Mouse (Mus musculus) liver, postnatal 0 days (tissue): ENCODE measurements around the gene Cd200r1. TPM values are rescaled to one million over a fixed set of nuclear protein-coding genes. Genes with fewer than 3 reads are reported as not detected.

Experiments used
- ATAC-seq: fragments of 200-750 bp; cut with Nextera tagmentation; 2 replicates; pipeline ENCODE4 v1.8.0; 2017; ENCODE audit warnings: mild to moderate bottlenecking, moderate library complexity
- DNase-seq: peaks from one replicate; pipeline ENCODE4 v3.0.0-alpha.2; 2016
- H3K27ac ChIP-seq: fragments of 300-500 bp; sonication (generic); 2 replicates; pipeline ENCODE4 v1.5.1; 2014; ENCODE audit warnings: antibody characterized with exemption, moderate library complexity, mild to moderate bottlenecking, low read depth
- H3K27me3 ChIP-seq: fragments of 300-500 bp; sonication (generic); 2 replicates; pipeline ENCODE4 v1.6.1; 2014; ENCODE audit warnings: low read length, control low read depth, mixed read lengths; ENCODE audit not compliant: insufficient read depth
- H3K36me3 ChIP-seq: fragments of 300-500 bp; sonication (generic); replicated peaks from 2 replicates; pipeline ENCODE4 v1.6.1; 2014; ENCODE audit warnings: mild to moderate bottlenecking, control low read depth, low read length, moderate library complexity, mixed read lengths; ENCODE audit not compliant: insufficient read depth
- H3K4me1 ChIP-seq: fragments of 300-500 bp; sonication (generic); 2 replicates; pipeline ENCODE4 v1.6.1; 2014; ENCODE audit warnings: antibody characterized with exemption, mild to moderate bottlenecking, control low read depth; ENCODE audit not compliant: insufficient read depth
- H3K4me2 ChIP-seq: fragments of 300-500 bp; sonication (generic); 2 replicates; pipeline ENCODE4 v1.6.1; 2014; ENCODE audit warnings: low read depth, mild to moderate bottlenecking, low read length, moderate library complexity, mixed read lengths
- H3K4me3 ChIP-seq: fragments of 300-500 bp; sonication (generic); 2 replicates; pipeline ENCODE4 v1.5.1; 2014; ENCODE audit warnings: low read depth, low read length
- H3K9ac ChIP-seq: fragments of 300-500 bp; sonication (generic); replicated peaks from 2 replicates; pipeline ENCODE4 v1.6.1; 2014; ENCODE audit warnings: mild to moderate bottlenecking, moderate library complexity
- H3K9me3 ChIP-seq: fragments of 300-500 bp; sonication (generic); 2 replicates; pipeline ENCODE4 v1.6.1; 2016; ENCODE audit warnings: mild to moderate bottlenecking, control low read depth, low read length, mixed read lengths
- CTCF ChIP-seq: sonication (generic); IDR thresholded peaks from 2 replicates; pipeline ENCODE4 v1.5.1; 2016; ENCODE audit warnings: antibody characterized with exemption, low read depth
- EP300 ChIP-seq: IDR thresholded peaks from 2 replicates; pipeline ENCODE4 v1.6.1; 2016; ENCODE audit warnings: antibody characterized with exemption, low read depth, mild to moderate bottlenecking
- WGBS: fragments of 180-500 bp; shearing (Covaris S2); extraction: QIAGEN DNeasy Blood & Tissue Kit; methylation state at CpG from one replicate; pipeline ENCODE4 v1.1.7; 2014; ENCODE audit not compliant: insufficient replicate concordance; 5-methylcytosine and 5-hydroxymethylcytosine counted together
- polyA plus RNA-seq: library from polyadenylated mRNA; unstranded; fragments of >200 nt; fragmentation: Nextera tagmentation; extraction: Ambion mirVana; gene quantifications from 2 replicates; pipeline ENCODE4 v1.2.1, GENCODE M21; 2015

Cd200r1 gene
- polyA plus RNA-seq, 1 experiment from 2014 or later, result 4.7 TPM

DNA sequence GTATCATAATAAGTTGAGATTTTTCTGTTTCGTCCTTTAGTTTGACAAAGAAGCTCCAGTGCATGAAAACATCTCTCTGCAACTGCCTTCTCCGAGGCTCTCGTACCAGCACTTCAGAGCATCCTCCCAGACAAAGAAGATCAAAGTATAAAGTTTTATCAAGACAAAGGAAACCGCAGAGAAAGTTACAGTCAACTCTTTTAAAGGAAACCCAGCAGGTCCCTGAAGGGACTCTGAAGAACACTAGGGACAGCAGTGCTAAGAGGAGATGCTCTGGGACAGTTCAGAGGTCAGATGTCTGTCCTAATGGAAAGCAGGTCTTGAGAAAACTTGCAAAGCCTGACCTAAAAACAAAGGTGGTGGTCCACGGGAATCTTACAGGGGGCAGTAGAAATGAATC lies 29.9 kb upstream of the Cd200r1 start:
- Histone ChIP-seq H3K9me3 (no peaks in the 10 kb centered on the region), H3K27ac (peak overlapping the region; percentile 34; the same call in 1 of the 2 replicates), H3K27me3 (no peaks in the 10 kb centered on the region), H3K9ac (no peak overlapping the region), H3K4me1 (no peaks in the 10 kb centered on the region), H3K4me2 (no peak overlapping the region), H3K36me3 (peaks cover 67% of the 10 kb centered on the region), H3K4me3 (no peak overlapping the region)
- no peak for TF ChIP-seq EP300
- TF ChIP-seq CTCF, result no peak
- ATAC-seq, result no peak
- WGBS, result 85% methylated on average over 5 of the region's 5 CpGs
- no peak for DNase-seq

DNA sequence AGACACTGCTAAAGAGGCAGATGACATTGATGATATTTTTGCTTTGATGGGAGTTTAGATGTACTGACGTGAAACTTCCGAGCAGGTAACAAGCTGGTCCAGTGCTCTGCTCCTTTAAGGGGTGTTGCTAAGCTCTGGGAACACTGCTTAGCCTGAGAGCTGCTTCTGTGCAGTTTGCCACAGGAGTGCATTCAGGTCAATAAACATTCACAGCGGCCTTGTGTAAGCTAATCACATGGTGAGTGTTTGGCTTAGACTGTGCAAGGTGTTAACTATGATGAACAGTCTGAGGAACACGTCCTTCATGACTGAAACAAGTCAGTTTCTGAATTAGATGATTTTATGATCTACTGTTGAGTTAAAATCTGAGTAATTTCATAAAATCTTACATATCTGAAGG lies 29.4 kb upstream of the Cd200r1 start:
- TF ChIP-seq CTCF, result no peak
- TF ChIP-seq EP300, result no peak
- no peak overlapping the region for H3K4me2 ChIP-seq
- H3K27me3 ChIP-seq, result no peaks in the 10 kb centered on the region
- no peak for DNase-seq
- H3K27ac ChIP-seq, result peak overlapping the region; percentile 44
- no peak overlapping the region for H3K9ac ChIP-seq
- H3K4me3 ChIP-seq, result no peak overlapping the region
- peak; percentile 94 for ATAC-seq
- no peaks in the 10 kb centered on the region for H3K4me1 ChIP-seq
- 77% methylated on average over 4 of the region's 4 CpGs for WGBS
- no peaks in the 10 kb centered on the region for H3K9me3 ChIP-seq
- H3K36me3 ChIP-seq, result peaks cover 67% of the 10 kb centered on the region

DNA sequence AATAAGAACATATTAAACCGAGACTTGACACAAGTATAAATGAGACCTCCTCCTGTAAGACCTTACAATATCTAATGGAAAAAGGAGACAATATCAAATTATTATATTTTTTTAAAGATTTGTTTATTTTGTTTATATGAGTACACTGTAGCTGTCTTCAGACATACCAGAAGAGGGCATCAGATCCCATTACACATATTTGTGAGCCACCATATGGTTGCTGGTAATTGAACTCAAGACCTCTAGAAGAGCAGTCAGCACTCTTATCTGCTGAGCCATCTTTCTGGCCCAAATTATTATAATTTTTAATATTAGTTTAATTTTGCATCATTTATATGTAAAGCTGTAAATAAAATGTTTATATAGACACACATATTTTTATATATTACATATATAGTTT lies 22.8 kb upstream of the Cd200r1 start:
- TF ChIP-seq CTCF, result 0 out of 2 replicates have a peak, but pooled peaks have one; percentile 13
- TF ChIP-seq EP300, result no peak
- no peak for ATAC-seq
- H3K9me3 ChIP-seq, result no peaks in the 10 kb centered on the region

DNA sequence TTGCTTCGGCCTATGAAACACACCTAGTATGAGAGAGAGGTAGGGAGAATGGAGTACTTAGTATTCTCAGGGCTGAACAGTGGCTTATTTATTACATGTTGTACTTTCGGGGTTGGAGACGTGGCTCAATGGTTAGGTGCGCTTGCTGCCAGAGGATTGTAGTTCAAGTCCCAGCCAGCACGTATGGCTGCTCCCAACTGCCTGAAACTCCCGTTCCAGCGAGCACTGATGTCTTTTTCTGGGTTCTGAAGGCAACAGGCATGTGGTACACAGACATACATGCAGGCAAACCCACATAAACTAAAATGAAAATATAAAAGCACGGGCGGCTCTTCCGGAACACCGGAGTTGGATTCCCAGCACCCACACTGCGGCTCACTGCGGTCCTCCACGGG lies 20.1 kb upstream of the Cd200r1 start:
- H3K4me2 ChIP-seq, result peak overlapping the region; percentile 94
- TF ChIP-seq EP300, result no peak
- TF ChIP-seq CTCF, result no peak
- H3K36me3 ChIP-seq, result peaks cover 13% of the 10 kb centered on the region
- DNase-seq, result no peak
- no peaks in the 10 kb centered on the region for H3K9me3 ChIP-seq
- H3K4me3 ChIP-seq, result peak overlapping the region; percentile 91
- peak; percentile 14 for ATAC-seq
- H3K27me3 ChIP-seq, result no peaks in the 10 kb centered on the region
- peak overlapping the region; percentile 88 for H3K9ac ChIP-seq
- peaks cover 9% of the 10 kb centered on the region; the same call in 1 of the 2 replicates for H3K4me1 ChIP-seq
- WGBS, result 6% methylated on average over 14 of the region's 14 CpGs
- H3K27ac ChIP-seq, result peak overlapping the region; percentile 95

More for the DNA sequence above, 22.8 kb upstream of the Cd200r1 start:
- no peak overlapping the region for H3K4me2 ChIP-seq
- no peaks in the 10 kb centered on the region for H3K27me3 ChIP-seq
- H3K27ac ChIP-seq, result no peak overlapping the region
- peaks cover 9% of the 10 kb centered on the region; the same call in 1 of the 2 replicates for H3K4me1 ChIP-seq
- H3K9ac ChIP-seq, result no peak overlapping the region
- H3K4me3 ChIP-seq, result no peak overlapping the region
- 88% methylated on average over 1 of the region's 1 CpGs for WGBS
- peaks cover 32% of the 10 kb centered on the region for H3K36me3 ChIP-seq
- no peak for DNase-seq

DNA sequence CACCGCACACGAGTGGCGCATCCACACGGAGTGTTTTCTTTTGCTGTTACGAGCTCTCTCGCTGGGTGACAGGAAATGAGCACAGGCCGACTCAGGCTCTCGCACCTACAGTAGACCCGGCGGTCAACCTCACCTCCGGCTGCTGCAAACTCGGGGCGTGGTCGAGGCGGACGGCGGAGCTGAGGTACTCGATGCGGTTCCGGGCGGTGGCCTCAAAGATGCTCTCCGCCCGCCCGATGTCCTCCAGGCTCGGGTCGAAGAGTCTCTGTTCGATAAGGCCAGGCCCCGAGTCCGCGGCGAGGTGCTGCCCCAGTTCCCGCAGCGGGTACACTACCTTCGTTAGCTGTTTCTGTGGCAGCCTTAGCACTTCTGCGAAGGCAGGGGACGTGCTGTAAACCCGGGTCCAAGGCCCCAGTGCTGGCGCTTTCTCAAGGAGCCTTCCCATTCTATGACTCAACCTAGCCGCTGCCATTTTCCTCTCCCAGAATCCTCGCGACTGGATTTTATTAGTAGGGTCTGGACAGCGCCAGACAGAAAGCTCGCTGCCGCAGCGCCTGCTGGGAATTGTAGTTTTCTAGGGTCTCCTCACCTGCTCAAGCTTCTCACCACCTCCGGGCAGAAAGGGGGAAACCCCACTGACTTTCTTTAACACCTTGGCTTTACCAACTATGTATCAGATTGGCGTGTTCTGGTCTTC lies 19.5 kb upstream of the Cd200r1 start, which contains the start of gene Gtpbp8:
Gene Gtpbp8, minus strand, starts transcription at position 498 of the 697 bp plus-strand sequence.
- peak within 1 kb of the TSS; percentile 88 for H3K9ac ChIP-seq
- H3K4me3 ChIP-seq, result peak within 1 kb of the TSS; percentile 91
- H3K27ac ChIP-seq, result peak within 1 kb of the TSS; percentile 95
- ATAC-seq, result peak; percentile 94
- H3K36me3 ChIP-seq, result peaks cover 9% of the 10 kb centered on the region
- TF ChIP-seq EP300 (no peak), CTCF (no peak)
- no peaks in the 10 kb centered on the region for H3K9me3 ChIP-seq
- H3K4me2 ChIP-seq, result peak within 1 kb of the TSS; percentile 94
- under 1% methylated on average over 47 of the region's 47 CpGs for WGBS
- peaks cover 9% of the 10 kb centered on the region; the same call in 1 of the 2 replicates for H3K4me1 ChIP-seq
- DNase-seq, result peak; percentile 85
- H3K27me3 ChIP-seq, result no peaks in the 10 kb centered on the region

DNA sequence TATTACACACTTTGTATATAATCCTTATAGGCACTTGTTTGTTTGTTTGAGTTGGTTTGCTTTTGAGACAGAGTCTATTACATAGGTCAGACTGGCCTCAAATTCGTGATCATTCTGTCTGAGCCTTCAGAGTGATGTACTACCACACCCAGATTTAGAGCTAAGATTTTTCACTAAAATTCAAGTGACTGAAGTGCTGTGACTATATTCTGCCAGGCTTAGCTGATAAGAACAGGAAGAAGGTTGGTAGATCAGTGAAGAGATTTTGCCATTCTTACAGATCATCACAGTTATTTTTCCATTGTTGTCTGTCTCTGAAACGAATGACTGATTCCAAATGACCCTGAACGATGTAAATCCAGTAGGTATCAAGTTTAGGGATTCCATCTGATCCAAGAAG lies 17.5 kb upstream of the Cd200r1 start:
- Histone ChIP-seq H3K36me3 (no peaks in the 10 kb centered on the region), H3K4me2 (no peak overlapping the region), H3K27me3 (no peaks in the 10 kb centered on the region), H3K27ac (no peak overlapping the region), H3K4me3 (no peak overlapping the region), H3K9me3 (no peaks in the 10 kb centered on the region), H3K4me1 (peaks cover 9% of the 10 kb centered on the region; the same call in 1 of the 2 replicates), H3K9ac (no peak overlapping the region)
- TF ChIP-seq CTCF, result no peak
- no peak for TF ChIP-seq EP300
- 56% methylated on average over 3 of the region's 3 CpGs for WGBS
- ATAC-seq, result no peak
- DNase-seq, result no peak
